Mouse (Mus musculus) midbrain, embryonic 14.5 days (tissue): ENCODE results near the gene Golga4. TPM values are rescaled to one million over a fixed set of nuclear protein-coding genes. Genes with fewer than 3 reads are reported as not detected.
"Not testable (repeated sequence)": the region's sequence is repeated elsewhere in the genome, so short reads cannot be mapped to it uniquely, and the experiment has no call there.

Experiments used
- ATAC-seq: fragments of 200-750 bp; cut with Nextera tagmentation; 2 replicates; pipeline ENCODE4 v1.8.0; 2017; ENCODE audit warnings: moderate number of reproducible peaks, moderate library complexity; ENCODE audit not compliant: low FRiP score, low TSS enrichment
- DNase-seq: peaks from one replicate; pipeline ENCODE4 v3.0.0-alpha.2; 2015
- H3K27ac ChIP-seq: fragments of 300-500 bp; sonication (generic); replicated peaks from 2 replicates; pipeline ENCODE4 v1.5.1; 2014; ENCODE audit warnings: mild to moderate bottlenecking, low read depth, low read length, moderate library complexity
- H3K27me3 ChIP-seq: fragments of 300-500 bp; sonication (generic); 2 replicates; pipeline ENCODE4 v1.6.1; 2014; ENCODE audit warnings: low read length, control low read depth, mixed read lengths; ENCODE audit not compliant: control insufficient read depth, insufficient read depth
- H3K36me3 ChIP-seq: fragments of 300-500 bp; sonication (generic); 2 replicates; pipeline ENCODE4 v1.6.1; 2014; ENCODE audit warnings: low read length, control low read depth; ENCODE audit not compliant: control insufficient read depth, insufficient read depth
- H3K4me1 ChIP-seq: fragments of 300-500 bp; sonication (generic); 2 replicates; pipeline ENCODE4 v1.6.1; 2014; ENCODE audit warnings: mild to moderate bottlenecking, antibody characterized with exemption, low read length, control low read depth; ENCODE audit not compliant: control insufficient read depth, insufficient read depth
- H3K4me2 ChIP-seq: fragments of 300-500 bp; sonication (generic); 2 replicates; pipeline ENCODE4 v1.6.1; 2014; ENCODE audit warnings: mild to moderate bottlenecking, low read length, moderate library complexity
- H3K4me3 ChIP-seq: fragments of 300-500 bp; sonication (generic); replicated peaks from 2 replicates; pipeline ENCODE4 v1.5.1; 2014; ENCODE audit warnings: low read depth, low read length
- H3K9ac ChIP-seq: fragments of 300-500 bp; sonication (generic); replicated peaks from 2 replicates; pipeline ENCODE4 v1.6.1; 2014; ENCODE audit warnings: mild to moderate bottlenecking, low read length, moderate library complexity
- H3K9me3 ChIP-seq: fragments of 300-500 bp; sonication (generic); 2 replicates; pipeline ENCODE4 v1.6.1; 2016; ENCODE audit warnings: low read length, control low read depth, mixed read lengths; ENCODE audit not compliant: control insufficient read depth
- WGBS: fragments of 180-500 bp; shearing (Covaris S2); extraction: QIAGEN DNeasy Blood & Tissue Kit; methylation state at CpG from one replicate; pipeline ENCODE4 v1.1.7; 2014; 5-methylcytosine and 5-hydroxymethylcytosine counted together
- polyA plus RNA-seq: library from polyadenylated mRNA; unstranded; fragments of >200 nt; fragmentation: Nextera tagmentation; extraction: Ambion mirVana; gene quantifications from 2 replicates; pipeline ENCODE4 v1.2.1, GENCODE M21; 2014

The Golga4 gene
- polyA plus RNA-seq, 1 experiment from 2014 or later, result 53.3 TPM

GRCm38 (mm10) chr9:118592585-118593249, 86.7 kb downstream of the Golga4 start:
- ATAC-seq (no peak), DNase-seq (no peak)
- Histone ChIP-seq H3K27ac (no peak overlapping the region), H3K9ac (no peak overlapping the region), H3K4me1 (peaks cover 7% of the 10 kb centered on the region), H3K9me3 (no peaks in the 10 kb centered on the region), H3K27me3 (no peaks in the 10 kb centered on the region), H3K4me2 (no peak overlapping the region), H3K36me3 (no peaks in the 10 kb centered on the region), H3K4me3 (no peak overlapping the region)
- WGBS, result 56% methylated on average over 13 of the region's 13 CpGs

- Histone ChIP-seq H3K4me2 (no peak overlapping the region), H3K27me3 (no peaks in the 10 kb centered on the region), H3K27ac (no peak overlapping the region), H3K4me3 (no peak overlapping the region), H3K9ac (no peak overlapping the region), H3K9me3 (no peaks in the 10 kb centered on the region), H3K36me3 (no peaks in the 10 kb centered on the region), H3K4me1 (peaks cover 7% of the 10 kb centered on the region)
- DNase-seq, result no peak
- WGBS, result 85% methylated on average over 8 of the region's 8 CpGs
- ATAC-seq, result no peak
These were observed 87.4 kb downstream of the Golga4 start for GRCm38 (mm10) chr9:118593443-118593842.

GRCm38 (mm10) chr9:118596767-118597166, 90.7 kb downstream of the Golga4 start:
- no peak for DNase-seq
- H3K27ac ChIP-seq, result no peak overlapping the region
- no peak overlapping the region for H3K4me3 ChIP-seq
- H3K27me3 ChIP-seq, result no peaks in the 10 kb centered on the region
- no peaks in the 10 kb centered on the region for H3K9me3 ChIP-seq
- H3K36me3 ChIP-seq, result no peaks in the 10 kb centered on the region
- no peak for ATAC-seq
- no peak overlapping the region for H3K9ac ChIP-seq
- H3K4me2 ChIP-seq, result no peak overlapping the region
- H3K4me1 ChIP-seq, result no peaks in the 10 kb centered on the region
- WGBS, result 86% methylated on average over 7 of the region's 7 CpGs

- not testable (repeated sequence) for H3K9ac ChIP-seq, H3K4me3 ChIP-seq, H3K4me2 ChIP-seq, ATAC-seq, H3K27me3 ChIP-seq, H3K4me1 ChIP-seq, H3K27ac ChIP-seq, H3K9me3 ChIP-seq, DNase-seq, H3K36me3 ChIP-seq
- 76% methylated on average over 3 of the region's 3 CpGs for WGBS
These were observed 94.3 kb downstream of the Golga4 start for GRCm38 (mm10) chr9:118600393-118600792.

- Histone ChIP-seq H3K27me3 (peaks cover 7% of the 10 kb centered on the region; the same call in 1 of the 2 replicates), H3K9ac (no peak overlapping the region), H3K27ac (no peak overlapping the region), H3K36me3 (no peaks in the 10 kb centered on the region), H3K4me3 (no peak overlapping the region), H3K4me1 (no peaks in the 10 kb centered on the region), H3K9me3 (no peaks in the 10 kb centered on the region), H3K4me2 (no peak overlapping the region)
- no peak for DNase-seq
- 84% methylated on average over 5 of the region's 5 CpGs for WGBS
- ATAC-seq, result no peak
These were observed 96.5 kb downstream of the Golga4 start for GRCm38 (mm10) chr9:118602576-118602975.

- no peaks in the 10 kb centered on the region for H3K36me3 ChIP-seq
- DNase-seq, result peak; percentile 86
- ATAC-seq, result peak; percentile 74
- WGBS, result 12% methylated on average over 42 of the region's 42 CpGs
- peak within 1 kb of the TSS; percentile 95 for H3K4me2 ChIP-seq
- peak within 1 kb of the TSS; percentile 60 for H3K4me3 ChIP-seq
- no peaks in the 10 kb centered on the region for H3K4me1 ChIP-seq
- H3K9ac ChIP-seq, result peak within 1 kb of the TSS; percentile 73
- H3K27ac ChIP-seq, result no peak within 1 kb of the TSS
- H3K27me3 ChIP-seq, result peaks cover 10% of the 10 kb centered on the region; the same call in 1 of the 2 replicates
- no peaks in the 10 kb centered on the region for H3K9me3 ChIP-seq
These were observed 100.2 kb downstream of the Golga4 start, which contains the start of gene Itga9 for GRCm38 (mm10) chr9:118606148-118606816. TSS of gene Itga9 (plus strand) at chr9:118606690.

GRCm38 (mm10) chr9:118606817-118607371, 100.8 kb downstream of the Golga4 start:
- H3K27me3 ChIP-seq, result peaks cover 10% of the 10 kb centered on the region; the same call in 1 of the 2 replicates
- no peaks in the 10 kb centered on the region for H3K4me1 ChIP-seq
- DNase-seq (no peak), ATAC-seq (peak; percentile 28; the same call in 1 of the 2 replicates)
- no peak overlapping the region for H3K27ac ChIP-seq
- no peaks in the 10 kb centered on the region for H3K9me3 ChIP-seq
- H3K4me3 ChIP-seq, result peak overlapping the region; percentile 60
- H3K9ac ChIP-seq, result peak overlapping the region; percentile 73
- H3K36me3 ChIP-seq, result no peaks in the 10 kb centered on the region
- WGBS, result under 1% methylated on average over 64 of the region's 68 CpGs
- peak overlapping the region; percentile 95 for H3K4me2 ChIP-seq

- H3K4me1 ChIP-seq, result no peaks in the 10 kb centered on the region
- H3K9ac ChIP-seq, result no peak overlapping the region
- H3K27me3 ChIP-seq, result peaks cover 10% of the 10 kb centered on the region; the same call in 1 of the 2 replicates
- H3K9me3 ChIP-seq, result no peaks in the 10 kb centered on the region
- H3K4me3 ChIP-seq, result no peak overlapping the region
- H3K4me2 ChIP-seq, result peak overlapping the region; percentile 95
- no peaks in the 10 kb centered on the region for H3K36me3 ChIP-seq
- no peak for DNase-seq
- H3K27ac ChIP-seq, result no peak overlapping the region
- WGBS, result 43% methylated on average over 16 of the region's 16 CpGs
- no peak for ATAC-seq
These were observed 101.8 kb downstream of the Golga4 start for GRCm38 (mm10) chr9:118607701-118608401.
